Mouse (Mus musculus): ENCODE data around the gene Plekhn1. TPM values are rescaled to one million over a fixed set of nuclear protein-coding genes. Genes with fewer than 3 reads are reported as not detected.

Plekhn1 gene
- polyA plus RNA-seq, 2 experiments: 36.6 to 104 TPM

DNA sequence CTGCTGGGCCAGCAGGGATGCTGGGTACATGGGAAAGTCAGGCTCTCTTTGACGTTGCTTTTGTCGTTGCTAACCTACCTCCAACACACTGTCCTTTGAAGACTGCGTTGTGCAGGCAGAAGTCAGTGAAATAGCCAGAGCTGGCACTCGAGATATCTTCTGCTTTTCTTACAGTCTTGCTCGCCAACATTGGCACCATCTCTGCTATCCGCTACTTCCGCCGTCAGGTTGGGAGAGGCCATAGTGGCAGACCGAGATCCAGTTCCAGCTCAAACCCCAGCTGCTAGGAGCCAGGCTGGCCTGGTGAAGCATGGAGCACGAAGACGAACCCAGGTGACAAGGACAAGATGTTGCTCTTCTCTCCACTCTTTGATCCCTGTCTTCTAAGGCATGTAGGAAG lies 14.7 kb downstream of the Plekhn1 start:
- Histone ChIP-seq H3K4me1 (ENCODE audit: control insufficient read depth, insufficient read depth, low read length) (no peaks in the 10 kb centered on the region), H3K4me2 (replicated peaks; ENCODE audit: low read depth, low read length, severe bottlenecking) (no peak overlapping the region), H3K4me3 (replicated peaks; ENCODE audit: low read length) (no peak overlapping the region), H3K27me3 (ENCODE audit: control insufficient read depth, insufficient read depth, low read length) (no peaks in the 10 kb centered on the region), H3K9me3 (ENCODE audit: control insufficient read depth, low read length) (no peaks in the 10 kb centered on the region), H3K36me3 (ENCODE audit: control insufficient read depth, insufficient read depth, low read length) (0 out of 2 replicates have a peak, but pooled peaks cover 7% of the 10 kb centered on the region), H3K27ac (replicated peaks; ENCODE audit: low read depth, low read length) (no peak overlapping the region), H3K9ac (ENCODE audit: low read depth, low read length, severe bottlenecking) (no peak overlapping the region)
- WGBS: 87% methylated on average over 11 of the region's 11 CpGs
- no peak for ATAC-seq (ENCODE audit: low FRiP score, low read depth)
- no peak for TF ChIP-seq POLR2A (IDR thresholded peaks at IDR 0.05; ENCODE audit: borderline replicate concordance, extremely low read depth, insufficient read depth, insufficient read length)
- DNase-seq (ENCODE audit: low spot score): no peak

DNA sequence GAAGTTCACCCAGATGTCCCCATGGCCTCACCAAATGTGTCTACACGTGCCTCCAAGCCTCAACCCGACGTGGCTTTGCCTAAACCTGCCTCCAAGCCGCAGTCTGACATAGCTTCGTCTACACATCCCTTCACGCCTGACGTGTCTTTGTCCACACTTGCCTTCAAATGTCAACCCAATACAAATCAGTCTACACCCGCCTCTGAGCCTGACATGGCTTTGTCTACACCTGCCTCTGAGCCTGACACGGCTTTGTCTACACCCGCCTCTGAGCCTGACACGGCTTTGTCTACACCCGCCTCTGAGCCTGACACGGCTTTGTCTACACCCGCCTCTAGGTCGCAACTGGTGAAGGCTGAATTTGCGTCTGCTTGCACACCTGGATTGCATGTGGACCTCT lies 16.8 kb downstream of the Plekhn1 start:
- no peaks in the 10 kb centered on the region for H3K4me1 ChIP-seq (ENCODE audit: control insufficient read depth, insufficient read depth, low read length)
- DNase-seq (ENCODE audit: low spot score) (no peak), ATAC-seq (ENCODE audit: low FRiP score, low read depth) (no peak)
- H3K36me3 ChIP-seq (ENCODE audit: control insufficient read depth, insufficient read depth, low read length): 0 out of 2 replicates have a peak, but pooled peaks cover 4% of the 10 kb centered on the region
- H3K4me3 ChIP-seq (replicated peaks; ENCODE audit: low read length): no peak overlapping the region
- H3K9me3 ChIP-seq (ENCODE audit: control insufficient read depth, low read length): no peaks in the 10 kb centered on the region
- no peak overlapping the region for H3K4me2 ChIP-seq (replicated peaks; ENCODE audit: low read depth, low read length, severe bottlenecking)
- no peak overlapping the region for H3K9ac ChIP-seq (ENCODE audit: low read depth, low read length, severe bottlenecking)
- TF ChIP-seq POLR2A (IDR thresholded peaks at IDR 0.05; ENCODE audit: borderline replicate concordance, extremely low read depth, insufficient read depth, insufficient read length): no peak
- H3K27me3 ChIP-seq (ENCODE audit: control insufficient read depth, insufficient read depth, low read length): no peaks in the 10 kb centered on the region
- 63% methylated on average over 16 of the region's 16 CpGs for WGBS
- no peak overlapping the region for H3K27ac ChIP-seq (replicated peaks; ENCODE audit: low read depth, low read length)

DNA sequence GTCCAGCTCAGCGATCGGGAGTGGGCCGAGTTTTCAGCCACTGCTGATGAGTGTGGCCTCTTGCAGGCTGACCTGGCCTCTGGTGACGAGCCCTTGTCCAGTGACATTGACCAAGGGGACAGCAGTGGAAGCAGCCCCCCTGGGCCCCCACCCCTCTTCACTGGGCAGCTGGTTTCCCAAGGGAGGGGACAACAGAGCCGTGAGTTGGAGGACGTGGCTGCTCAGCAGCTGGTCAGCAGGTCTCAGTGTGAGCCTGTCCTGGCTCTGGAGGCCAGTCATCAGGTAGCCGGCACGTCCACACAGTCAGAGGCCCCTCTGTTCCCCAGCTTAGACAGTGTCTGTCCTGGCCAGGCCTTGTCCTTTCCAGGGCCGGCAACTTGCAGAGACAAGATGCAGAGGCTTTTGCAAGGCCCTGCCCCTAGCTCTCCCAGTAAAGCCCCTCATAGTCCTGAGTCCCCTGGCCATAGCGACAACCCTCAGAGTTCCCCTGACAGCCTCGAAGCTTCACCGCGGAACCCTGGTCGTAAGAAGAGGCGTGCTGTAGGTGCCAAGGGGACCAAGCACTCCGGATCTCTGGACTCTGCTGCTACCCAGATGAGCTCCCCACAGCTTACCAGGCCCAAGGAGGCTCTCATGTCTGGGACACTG lies 17.5 kb downstream of the Plekhn1 start:
- no peak for TF ChIP-seq POLR2A (IDR thresholded peaks at IDR 0.05; ENCODE audit: borderline replicate concordance, extremely low read depth, insufficient read depth, insufficient read length)
- Histone ChIP-seq H3K9ac (ENCODE audit: low read depth, low read length, severe bottlenecking) (no peak overlapping the region), H3K4me2 (replicated peaks; ENCODE audit: low read depth, low read length, severe bottlenecking) (no peak overlapping the region), H3K36me3 (ENCODE audit: control insufficient read depth, insufficient read depth, low read length) (0 out of 2 replicates have a peak, but pooled peaks cover 4% of the 10 kb centered on the region), H3K27ac (replicated peaks; ENCODE audit: low read depth, low read length) (no peak overlapping the region), H3K4me3 (replicated peaks; ENCODE audit: low read length) (no peak overlapping the region), H3K4me1 (ENCODE audit: control insufficient read depth, insufficient read depth, low read length) (no peaks in the 10 kb centered on the region), H3K9me3 (ENCODE audit: control insufficient read depth, low read length) (no peaks in the 10 kb centered on the region), H3K27me3 (ENCODE audit: control insufficient read depth, insufficient read depth, low read length) (no peaks in the 10 kb centered on the region)
- WGBS: 76% methylated on average over 16 of the region's 16 CpGs
- ATAC-seq (ENCODE audit: low FRiP score, low read depth) (no peak), DNase-seq (ENCODE audit: low spot score) (no peak)

DNA sequence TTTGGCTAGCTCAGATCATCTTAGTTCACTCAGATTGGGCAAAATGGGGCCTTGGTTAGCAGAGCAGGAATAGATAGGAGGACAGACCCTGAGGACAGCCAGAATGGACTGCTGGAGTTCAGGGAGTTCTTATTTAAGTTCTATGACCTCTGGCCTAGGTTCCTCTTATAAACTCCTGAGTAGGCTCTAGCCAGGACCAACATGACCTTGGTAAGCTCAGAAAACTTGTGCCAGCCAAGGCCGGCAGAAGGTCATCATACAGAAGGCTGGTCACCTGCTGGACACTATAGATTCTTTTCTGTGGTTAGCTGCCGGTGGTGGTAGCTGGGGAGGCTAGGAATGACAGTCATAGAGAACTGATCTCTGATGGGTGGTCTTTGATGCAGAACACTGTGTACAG lies 18.5 kb downstream of the Plekhn1 start:
- no peak for TF ChIP-seq POLR2A (IDR thresholded peaks at IDR 0.05; ENCODE audit: borderline replicate concordance, extremely low read depth, insufficient read depth, insufficient read length)
- ATAC-seq (ENCODE audit: low FRiP score, low read depth): no peak
- Histone ChIP-seq H3K36me3 (ENCODE audit: control insufficient read depth, insufficient read depth, low read length) (no peaks in the 10 kb centered on the region), H3K9ac (ENCODE audit: low read depth, low read length, severe bottlenecking) (no peak overlapping the region), H3K4me1 (ENCODE audit: control insufficient read depth, insufficient read depth, low read length) (no peaks in the 10 kb centered on the region), H3K27me3 (ENCODE audit: control insufficient read depth, insufficient read depth, low read length) (no peaks in the 10 kb centered on the region), H3K9me3 (ENCODE audit: control insufficient read depth, low read length) (no peaks in the 10 kb centered on the region), H3K4me2 (replicated peaks; ENCODE audit: low read depth, low read length, severe bottlenecking) (no peak overlapping the region), H3K4me3 (replicated peaks; ENCODE audit: low read length) (no peak overlapping the region), H3K27ac (replicated peaks; ENCODE audit: low read depth, low read length) (no peak overlapping the region)
- no peak for DNase-seq (ENCODE audit: low spot score)
- 81% methylated on average over 2 of the region's 2 CpGs for WGBS

DNA sequence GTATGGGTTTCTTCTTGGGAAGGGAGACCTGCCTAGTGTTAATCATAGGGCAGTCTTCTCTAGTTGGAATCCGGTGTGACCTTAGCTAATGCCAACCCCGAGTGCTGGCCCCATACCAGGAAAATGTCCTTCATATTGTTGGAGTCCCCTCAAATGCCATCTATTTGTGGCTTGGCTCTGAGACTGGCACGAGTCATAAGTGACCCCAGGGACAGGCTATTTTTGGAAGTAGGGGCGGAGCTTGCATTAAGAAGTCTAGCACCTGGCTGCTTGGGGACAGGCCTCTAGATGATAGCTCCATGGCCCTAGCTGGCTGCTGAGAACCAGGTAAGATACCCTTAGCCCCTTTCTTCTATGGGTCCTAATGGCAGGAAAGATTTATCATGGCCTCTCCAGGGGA lies 19.0 kb downstream of the Plekhn1 start, which contains the start of gene Perm1:
TSS of gene Perm1 (plus strand) at position 220 of the 400 bp plus-strand sequence.
- no peak for TF ChIP-seq POLR2A (IDR thresholded peaks at IDR 0.05; ENCODE audit: borderline replicate concordance, extremely low read depth, insufficient read depth, insufficient read length)
- no peaks in the 10 kb centered on the region for H3K27me3 ChIP-seq (ENCODE audit: control insufficient read depth, insufficient read depth, low read length)
- no peak within 1 kb of the TSS for H3K9ac ChIP-seq (ENCODE audit: low read depth, low read length, severe bottlenecking)
- 69% methylated on average over 4 of the region's 4 CpGs for WGBS
- no peaks in the 10 kb centered on the region for H3K36me3 ChIP-seq (ENCODE audit: control insufficient read depth, insufficient read depth, low read length)
- H3K4me3 ChIP-seq (replicated peaks; ENCODE audit: low read length): no peak within 1 kb of the TSS
- no peaks in the 10 kb centered on the region for H3K4me1 ChIP-seq (ENCODE audit: control insufficient read depth, insufficient read depth, low read length)
- DNase-seq (ENCODE audit: low spot score): no peak
- H3K4me2 ChIP-seq (replicated peaks; ENCODE audit: low read depth, low read length, severe bottlenecking): no peak within 1 kb of the TSS
- ATAC-seq (ENCODE audit: low FRiP score, low read depth): no peak
- no peak within 1 kb of the TSS for H3K27ac ChIP-seq (replicated peaks; ENCODE audit: low read depth, low read length)
- no peaks in the 10 kb centered on the region for H3K9me3 ChIP-seq (ENCODE audit: control insufficient read depth, low read length)

Data from limb, embryonic 14.5 days (tissue).